Mouse (Mus musculus): ENCODE measurements around the gene Gm20532. TPM values are rescaled to one million over a fixed set of nuclear protein-coding genes. Genes with fewer than 3 reads are reported as not detected.

The Gm20532 gene
- polyA plus RNA-seq, 1 experiment from 2014 or later: not detected

- no peak overlapping the region for H3K27ac ChIP-seq
- 85% methylated on average over 2 of the region's 2 CpGs for WGBS
- H3K4me3 ChIP-seq: no peak overlapping the region
- no peak overlapping the region for H3K4me2 ChIP-seq (replicated peaks)
- no peaks in the 10 kb centered on the region for H3K27me3 ChIP-seq
- no peak for ATAC-seq (ENCODE audit: insufficient number of reproducible peaks, insufficient read depth, low FRiP score, low TSS enrichment)
- H3K4me1 ChIP-seq: peaks cover 10% of the 10 kb centered on the region
- no peaks in the 10 kb centered on the region for H3K9me3 ChIP-seq
- no peak overlapping the region for H3K9ac ChIP-seq
- no peaks in the 10 kb centered on the region for H3K36me3 ChIP-seq
These were observed 34.4 kb upstream of the Gm20532 start for GRCm38 (mm10) chr2:26552066-26552465.

DNA sequence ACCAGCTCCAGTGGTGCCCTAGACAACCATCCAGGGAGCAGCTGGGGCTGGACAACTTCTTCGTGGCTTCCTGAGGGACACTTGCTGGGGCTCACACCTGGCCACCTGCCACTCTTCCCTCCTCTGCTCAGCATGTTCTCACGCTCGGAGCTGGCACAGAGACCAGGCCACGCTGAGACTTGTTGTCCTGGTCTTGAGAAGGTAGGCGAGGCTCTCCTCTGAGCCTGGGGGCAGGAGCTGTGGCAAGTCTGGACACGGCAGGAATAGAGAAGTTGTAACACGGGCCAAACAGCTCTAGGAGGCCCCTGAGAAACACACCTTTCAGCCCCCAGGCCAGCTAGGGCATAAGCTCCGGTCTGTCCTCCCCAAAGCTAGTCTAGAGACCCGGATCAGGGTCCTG lies 32.5 kb upstream of the Gm20532 start:
- Histone ChIP-seq H3K27ac (no peak overlapping the region), H3K4me3 (no peak overlapping the region), H3K4me1 (no peaks in the 10 kb centered on the region), H3K9me3 (no peaks in the 10 kb centered on the region), H3K36me3 (no peaks in the 10 kb centered on the region), H3K9ac (no peak overlapping the region), H3K4me2 (replicated peaks) (no peak overlapping the region), H3K27me3 (no peaks in the 10 kb centered on the region)
- 75% methylated on average over 9 of the region's 9 CpGs for WGBS
- ATAC-seq (ENCODE audit: insufficient number of reproducible peaks, insufficient read depth, low FRiP score, low TSS enrichment): no peak

GRCm38 (mm10) chr2:26555076-26555475 lies 31.4 kb upstream of the Gm20532 start:
- Histone ChIP-seq H3K9ac (no peak overlapping the region), H3K4me2 (replicated peaks) (no peak overlapping the region), H3K9me3 (no peaks in the 10 kb centered on the region), H3K27me3 (no peaks in the 10 kb centered on the region), H3K36me3 (no peaks in the 10 kb centered on the region), H3K4me1 (no peaks in the 10 kb centered on the region), H3K4me3 (no peak overlapping the region), H3K27ac (no peak overlapping the region)
- 83% methylated on average over 4 of the region's 4 CpGs for WGBS
- ATAC-seq (ENCODE audit: insufficient number of reproducible peaks, insufficient read depth, low FRiP score, low TSS enrichment): no peak

DNA sequence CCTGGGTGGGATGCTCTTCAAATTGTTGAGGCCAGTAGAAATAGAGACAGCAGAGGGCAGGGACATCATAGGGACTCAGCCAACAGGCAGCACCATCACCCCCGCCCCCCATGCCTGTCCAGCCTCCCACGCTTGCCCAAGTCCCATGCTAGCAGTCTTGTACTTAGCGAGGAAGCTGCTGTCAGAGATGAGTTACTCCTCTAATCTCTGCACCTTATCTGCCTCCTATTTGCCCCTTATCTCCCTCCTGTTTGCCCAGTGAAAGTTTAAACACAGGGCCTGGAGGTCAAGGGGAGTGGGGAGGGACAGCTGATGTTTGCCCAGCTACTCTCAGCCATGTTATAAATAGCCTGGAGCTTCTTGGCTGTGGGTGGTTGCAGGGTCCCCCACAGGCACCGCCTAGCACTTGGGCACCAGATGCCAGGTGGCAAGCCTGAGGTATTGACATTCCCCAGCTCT lies 29.9 kb upstream of the Gm20532 start:
- no peak overlapping the region for H3K9ac ChIP-seq
- H3K4me2 ChIP-seq (replicated peaks): no peak overlapping the region
- no peaks in the 10 kb centered on the region for H3K36me3 ChIP-seq
- H3K4me3 ChIP-seq: no peak overlapping the region
- H3K4me1 ChIP-seq: peaks cover 8% of the 10 kb centered on the region; the same call in 1 of the 2 replicates
- WGBS: 61% methylated on average over 4 of the region's 4 CpGs
- H3K27me3 ChIP-seq: no peaks in the 10 kb centered on the region
- H3K27ac ChIP-seq: no peak overlapping the region
- ATAC-seq (ENCODE audit: insufficient number of reproducible peaks, insufficient read depth, low FRiP score, low TSS enrichment): no peak
- no peaks in the 10 kb centered on the region for H3K9me3 ChIP-seq

- Histone ChIP-seq H3K9me3 (no peaks in the 10 kb centered on the region), H3K4me2 (replicated peaks) (no peak overlapping the region), H3K9ac (no peak overlapping the region), H3K4me3 (no peak overlapping the region), H3K4me1 (peaks cover 8% of the 10 kb centered on the region; the same call in 1 of the 2 replicates), H3K36me3 (no peaks in the 10 kb centered on the region), H3K27ac (no peak overlapping the region), H3K27me3 (no peaks in the 10 kb centered on the region)
- ATAC-seq (ENCODE audit: insufficient number of reproducible peaks, insufficient read depth, low FRiP score, low TSS enrichment): no peak
- WGBS: 77% methylated on average over 5 of the region's 5 CpGs
These were observed 25.9 kb upstream of the Gm20532 start for GRCm38 (mm10) chr2:26560506-26560905.

GRCm38 (mm10) chr2:26561351-26562016 lies 25.0 kb upstream of the Gm20532 start:
- Histone ChIP-seq H3K27ac (no peak overlapping the region), H3K4me1 (peaks cover 8% of the 10 kb centered on the region; the same call in 1 of the 2 replicates), H3K4me2 (replicated peaks) (no peak overlapping the region), H3K9ac (no peak overlapping the region; the same call in 1 of the 2 replicates), H3K36me3 (no peaks in the 10 kb centered on the region), H3K27me3 (no peaks in the 10 kb centered on the region), H3K9me3 (no peaks in the 10 kb centered on the region), H3K4me3 (no peak overlapping the region)
- peak; percentile 74; the same call in 1 of the 2 replicates for ATAC-seq (ENCODE audit: insufficient number of reproducible peaks, insufficient read depth, low FRiP score, low TSS enrichment)
- 40% methylated on average over 6 of the region's 6 CpGs for WGBS

DNA sequence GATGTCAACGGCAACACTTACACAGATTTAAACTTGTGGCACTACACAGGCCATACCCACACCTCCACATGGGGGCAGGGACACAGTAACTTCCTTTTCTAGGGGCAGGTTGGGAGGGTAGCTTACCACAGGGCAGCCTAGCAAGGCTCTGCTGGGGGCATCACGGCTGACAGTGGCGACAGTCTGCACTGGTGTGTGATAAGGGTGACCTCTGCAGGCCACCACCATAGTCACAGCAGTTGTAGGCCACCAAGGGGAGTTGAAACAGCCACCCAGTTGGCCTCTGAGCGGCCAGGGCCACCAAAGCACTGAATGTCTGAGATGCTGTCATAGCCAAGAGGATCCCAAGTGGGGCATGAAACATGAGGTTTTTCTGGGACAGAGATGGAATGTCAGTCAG lies 20.2 kb upstream of the Gm20532 start:
- Histone ChIP-seq H3K9me3 (no peaks in the 10 kb centered on the region), H3K4me3 (no peak overlapping the region), H3K27me3 (no peaks in the 10 kb centered on the region), H3K9ac (no peak overlapping the region), H3K27ac (no peak overlapping the region), H3K4me2 (replicated peaks) (no peak overlapping the region), H3K4me1 (0 out of 2 replicates have a peak, but pooled peaks cover 4% of the 10 kb centered on the region), H3K36me3 (no peaks in the 10 kb centered on the region)
- WGBS: 21% methylated on average over 4 of the region's 4 CpGs
- no peak for ATAC-seq (ENCODE audit: insufficient number of reproducible peaks, insufficient read depth, low FRiP score, low TSS enrichment)

DNA sequence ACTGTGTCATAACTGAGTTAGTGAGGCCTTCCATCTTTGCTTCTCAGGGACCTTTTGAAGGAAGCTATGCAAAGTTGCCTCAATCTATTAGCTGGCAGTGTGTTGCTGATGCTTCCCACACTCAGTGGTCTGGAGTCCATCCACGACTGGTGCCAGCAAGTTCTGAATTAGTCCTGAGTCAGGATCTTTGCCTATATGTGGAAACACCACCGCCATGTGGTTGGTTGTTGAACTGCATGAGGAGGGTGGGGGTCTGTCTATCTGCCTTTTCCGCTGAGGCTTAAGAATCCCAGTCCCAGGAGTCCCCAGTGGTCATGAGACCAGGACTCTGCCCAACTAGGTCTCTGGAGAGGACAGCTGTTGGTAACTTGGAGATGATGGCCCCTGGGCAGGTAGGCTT lies 16.4 kb upstream of the Gm20532 start:
- Histone ChIP-seq H3K4me2 (replicated peaks) (no peak overlapping the region), H3K36me3 (no peaks in the 10 kb centered on the region), H3K4me3 (no peak overlapping the region), H3K4me1 (peaks cover 8% of the 10 kb centered on the region), H3K27ac (no peak overlapping the region), H3K9ac (no peak overlapping the region), H3K9me3 (no peaks in the 10 kb centered on the region), H3K27me3 (no peaks in the 10 kb centered on the region)
- ATAC-seq (ENCODE audit: insufficient number of reproducible peaks, insufficient read depth, low FRiP score, low TSS enrichment): no peak
- 4% methylated on average over 3 of the region's 3 CpGs for WGBS

DNA sequence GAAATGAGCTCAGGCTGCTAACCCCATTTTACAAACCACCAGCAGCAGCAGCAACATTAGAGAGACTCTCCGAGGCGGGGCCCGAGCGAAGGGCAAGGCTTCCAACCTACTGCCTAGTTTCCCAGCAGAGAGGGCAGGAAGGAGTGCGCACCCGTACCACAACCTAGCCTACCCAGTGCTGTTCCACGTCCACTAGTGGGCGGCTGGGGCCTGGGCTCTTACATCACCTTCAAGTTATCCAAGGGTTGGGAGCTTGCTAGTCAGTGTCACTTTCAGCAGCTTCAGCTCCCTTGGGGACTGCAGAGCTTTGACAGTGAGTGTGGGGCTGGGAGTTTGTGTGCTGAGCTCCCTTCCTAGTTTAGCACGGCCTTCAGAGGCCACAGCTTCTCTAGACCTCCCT lies 15.0 kb upstream of the Gm20532 start:
- WGBS: 76% methylated on average over 9 of the region's 9 CpGs
- no peak overlapping the region for H3K9ac ChIP-seq

DNA sequence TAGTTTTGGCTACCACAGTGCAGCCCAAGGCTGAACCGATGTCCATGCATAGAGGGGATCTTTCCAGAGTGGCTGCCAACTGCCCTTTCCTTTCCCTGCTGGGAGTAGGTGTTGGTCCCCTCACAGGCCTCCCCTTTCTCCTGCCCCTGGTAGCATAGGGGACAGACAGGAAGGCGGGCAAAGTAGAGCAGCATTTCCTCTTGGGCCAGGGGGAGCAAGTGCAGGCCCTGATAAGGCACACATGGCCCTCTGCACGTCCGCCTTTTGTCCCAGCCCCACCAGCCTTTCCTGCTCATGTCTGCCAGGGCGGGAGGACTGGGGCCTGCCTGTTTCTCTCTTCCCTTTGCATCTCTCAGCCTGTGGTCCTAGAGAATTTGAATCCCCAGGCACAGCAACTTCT lies 14.6 kb upstream of the Gm20532 start:
- Histone ChIP-seq H3K4me2 (replicated peaks) (no peak overlapping the region), H3K9me3 (no peaks in the 10 kb centered on the region), H3K36me3 (no peaks in the 10 kb centered on the region), H3K4me1 (peaks cover 8% of the 10 kb centered on the region), H3K9ac (no peak overlapping the region), H3K27me3 (no peaks in the 10 kb centered on the region), H3K27ac (no peak overlapping the region), H3K4me3 (no peak overlapping the region)
- WGBS: 69% methylated on average over 5 of the region's 5 CpGs
- ATAC-seq (ENCODE audit: insufficient number of reproducible peaks, insufficient read depth, low FRiP score, low TSS enrichment): no peak

More for the DNA sequence above, 15.0 kb upstream of the Gm20532 start:
- no peak for ATAC-seq (ENCODE audit: insufficient number of reproducible peaks, insufficient read depth, low FRiP score, low TSS enrichment)
- H3K4me3 ChIP-seq: no peak overlapping the region
- H3K4me1 ChIP-seq: peaks cover 8% of the 10 kb centered on the region
- no peaks in the 10 kb centered on the region for H3K27me3 ChIP-seq
- no peak overlapping the region for H3K27ac ChIP-seq
- H3K36me3 ChIP-seq: no peaks in the 10 kb centered on the region
- no peak overlapping the region for H3K4me2 ChIP-seq (replicated peaks)
- no peaks in the 10 kb centered on the region for H3K9me3 ChIP-seq

DNA sequence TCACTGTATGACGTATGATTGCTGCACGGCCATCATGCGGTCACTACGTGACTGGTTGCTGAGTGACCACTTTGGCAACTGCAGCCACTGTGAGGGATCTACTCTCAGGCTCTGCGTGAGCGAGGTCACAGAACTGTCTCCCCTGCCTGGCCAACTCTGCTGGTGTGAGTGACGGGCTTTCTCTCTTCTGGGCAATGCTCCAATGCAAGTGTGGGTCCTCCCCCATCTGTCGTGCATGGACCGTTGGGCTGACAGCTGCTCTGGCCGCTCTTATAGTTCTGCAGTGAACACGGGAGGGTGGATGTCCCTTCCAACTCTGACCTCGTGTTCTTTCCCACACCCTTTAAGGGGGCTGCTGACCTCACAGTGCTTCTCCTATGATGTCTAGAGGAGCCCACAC lies 13.0 kb upstream of the Gm20532 start:
- Histone ChIP-seq H3K4me3 (no peak overlapping the region), H3K4me2 (replicated peaks) (no peak overlapping the region), H3K9ac (no peak overlapping the region), H3K27me3 (no peaks in the 10 kb centered on the region), H3K9me3 (no peaks in the 10 kb centered on the region), H3K36me3 (no peaks in the 10 kb centered on the region), H3K27ac (no peak overlapping the region), H3K4me1 (peaks cover 14% of the 10 kb centered on the region)
- WGBS: 80% methylated on average over 12 of the region's 12 CpGs
- no peak for ATAC-seq (ENCODE audit: insufficient number of reproducible peaks, insufficient read depth, low FRiP score, low TSS enrichment)

DNA sequence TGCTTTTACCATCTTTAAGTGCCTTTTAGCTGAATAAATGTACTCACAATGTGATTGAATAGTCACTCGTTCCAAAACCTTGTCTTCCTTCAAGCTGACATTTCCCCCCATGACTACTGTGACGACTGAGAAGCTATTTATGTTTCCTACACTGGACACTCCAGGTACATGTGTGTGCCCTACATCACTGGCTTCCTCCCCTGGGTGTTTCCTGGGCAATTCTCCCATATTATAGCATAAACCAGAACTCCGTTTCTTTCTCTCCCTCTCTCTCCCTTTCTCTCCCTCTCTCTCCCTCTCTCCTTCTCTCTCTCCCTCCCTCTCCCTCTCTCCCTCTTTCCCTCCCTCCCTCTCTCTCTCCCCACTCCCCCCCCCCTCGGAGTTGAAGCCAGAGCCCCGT lies 12.6 kb upstream of the Gm20532 start:
- WGBS: 30% methylated on average over 5 of the region's 5 CpGs
- peaks cover 17% of the 10 kb centered on the region for H3K4me1 ChIP-seq

More for the DNA sequence above, 12.6 kb upstream of the Gm20532 start:
- Histone ChIP-seq H3K9me3 (no peaks in the 10 kb centered on the region), H3K27ac (no peak overlapping the region), H3K27me3 (no peaks in the 10 kb centered on the region), H3K36me3 (no peaks in the 10 kb centered on the region), H3K9ac (no peak overlapping the region), H3K4me3 (no peak overlapping the region), H3K4me2 (replicated peaks) (0 out of 2 replicates have a peak overlapping the region, but pooled peaks have one; percentile 5)
- no peak for ATAC-seq (ENCODE audit: insufficient number of reproducible peaks, insufficient read depth, low FRiP score, low TSS enrichment)
